Mouse (Mus musculus) midbrain, postnatal 0 days (tissue): ENCODE results near the gene Gnat3. TPM values are rescaled to one million over a fixed set of nuclear protein-coding genes. Genes with fewer than 3 reads are reported as not detected.

ENCODE experiments used
- ATAC-seq: fragments of 200-750 bp; cut with Nextera tagmentation; 2 replicates; pipeline ENCODE4 v1.8.0; 2017; ENCODE audit warnings: moderate number of reproducible peaks, mild to moderate bottlenecking, moderate TSS enrichment, moderate library complexity; ENCODE audit not compliant: low FRiP score
- DNase-seq: peaks from one replicate; pipeline ENCODE4 v3.0.0-alpha.2; 2015; ENCODE audit warnings: low spot score
- H3K27ac ChIP-seq: fragments of 300-500 bp; sonication (generic); 2 replicates; pipeline ENCODE4 v1.5.1; 2014; ENCODE audit warnings: low read depth, mild to moderate bottlenecking, low read length, mixed read lengths
- H3K27me3 ChIP-seq: fragments of 300-500 bp; sonication (generic); 2 replicates; pipeline ENCODE4 v1.6.1; 2014; ENCODE audit warnings: low read length, control low read depth, mixed read lengths; ENCODE audit not compliant: insufficient read depth
- H3K36me3 ChIP-seq: fragments of 300-500 bp; sonication (generic); 2 replicates; pipeline ENCODE4 v1.6.1; 2014; ENCODE audit warnings: low read length, control low read depth, mixed read lengths; ENCODE audit not compliant: insufficient read depth
- H3K4me1 ChIP-seq: fragments of 300-500 bp; sonication (generic); 2 replicates; pipeline ENCODE4 v1.6.1; 2014; ENCODE audit warnings: mild to moderate bottlenecking, control low read depth, antibody characterized with exemption, low read length, mixed read lengths; ENCODE audit not compliant: insufficient read depth
- H3K4me2 ChIP-seq: fragments of 300-500 bp; sonication (generic); 2 replicates; pipeline ENCODE4 v1.6.1; 2014; ENCODE audit warnings: low read depth, mild to moderate bottlenecking, low read length, mixed read lengths; ENCODE audit not compliant: poor library complexity, severe bottlenecking
- H3K4me3 ChIP-seq: fragments of 300-500 bp; sonication (generic); 2 replicates; pipeline ENCODE4 v1.5.1; 2014; ENCODE audit warnings: low read depth, mild to moderate bottlenecking, low read length, moderate library complexity
- H3K9ac ChIP-seq: fragments of 300-500 bp; sonication (generic); replicated peaks from 2 replicates; pipeline ENCODE4 v1.6.1; 2014; ENCODE audit warnings: mild to moderate bottlenecking, low read length, moderate library complexity, mixed read lengths; ENCODE audit not compliant: poor library complexity, severe bottlenecking
- H3K9me3 ChIP-seq: fragments of 300-500 bp; sonication (generic); 2 replicates; pipeline ENCODE4 v1.6.1; 2016; ENCODE audit warnings: low read length, control low read depth
- CTCF ChIP-seq: IDR thresholded peaks from 2 replicates; pipeline ENCODE4 v1.5.1; 2016; ENCODE audit warnings: antibody characterized with exemption, mild to moderate bottlenecking
- WGBS: fragments of 180-500 bp; shearing (Covaris S2); extraction: QIAGEN DNeasy Blood & Tissue Kit; methylation state at CpG from one replicate; pipeline ENCODE4 v1.1.7; 2014; 5-methylcytosine and 5-hydroxymethylcytosine counted together
- polyA plus RNA-seq: library from polyadenylated mRNA; unstranded; fragments of >200 nt; fragmentation: Nextera tagmentation; extraction: Ambion mirVana; gene quantifications from 2 replicates; pipeline ENCODE4 v1.2.1, GENCODE M21; 2015
- total RNA-seq: library from RNA; depleted of rRNA; stranded (reverse); fragments of >200 nt; gene quantifications from 2 replicates; pipeline ENCODE4 v1.2.3, GENCODE M21; 2014

Gnat3 gene
- total and polyA plus RNA-seq, 2 experiments from 2014 or later = not detected

GRCm38 (mm10) chr5:18001646-18002045, 39.3 kb downstream of the Gnat3 start:
- H3K36me3 ChIP-seq = no peaks in the 10 kb centered on the region
- 33% methylated on average over 4 of the region's 4 CpGs for WGBS
- peak; percentile 9 for DNase-seq
- TF ChIP-seq CTCF = no peak
- no peaks in the 10 kb centered on the region for H3K4me1 ChIP-seq
- no peak overlapping the region for H3K9ac ChIP-seq
- no peak for ATAC-seq
- no peak overlapping the region for H3K4me2 ChIP-seq
- no peaks in the 10 kb centered on the region for H3K9me3 ChIP-seq
- H3K4me3 ChIP-seq = no peak overlapping the region
- H3K27me3 ChIP-seq = no peaks in the 10 kb centered on the region
- no peak overlapping the region for H3K27ac ChIP-seq

GRCm38 (mm10) chr5:18003675-18004074, 41.3 kb downstream of the Gnat3 start:
- 90% methylated on average over 6 of the region's 6 CpGs for WGBS

GRCm38 (mm10) chr5:18004824-18005611, 42.7 kb downstream of the Gnat3 start:
- TF ChIP-seq CTCF = no peak
- no peak for DNase-seq
- no peak for ATAC-seq

More at GRCm38 (mm10) chr5:18003675-18004074, 41.3 kb downstream of the Gnat3 start:
- DNase-seq (no peak), ATAC-seq (no peak; the same call in 1 of the 2 replicates)
- no peaks in the 10 kb centered on the region for H3K4me1 ChIP-seq
- no peaks in the 10 kb centered on the region for H3K9me3 ChIP-seq
- H3K36me3 ChIP-seq = no peaks in the 10 kb centered on the region
- H3K4me2 ChIP-seq = no peak overlapping the region
- H3K27ac ChIP-seq = no peak overlapping the region
- TF ChIP-seq CTCF = no peak
- no peak overlapping the region for H3K9ac ChIP-seq
- no peaks in the 10 kb centered on the region for H3K27me3 ChIP-seq
- H3K4me3 ChIP-seq = no peak overlapping the region

GRCm38 (mm10) chr5:18006157-18006556, 43.8 kb downstream of the Gnat3 start:
- ATAC-seq = no peak
- DNase-seq = peak; percentile 37

More at GRCm38 (mm10) chr5:18004824-18005611, 42.7 kb downstream of the Gnat3 start:
- no peak overlapping the region for H3K27ac ChIP-seq
- no peaks in the 10 kb centered on the region for H3K27me3 ChIP-seq
- H3K36me3 ChIP-seq = no peaks in the 10 kb centered on the region
- no peak overlapping the region for H3K9ac ChIP-seq
- no peak overlapping the region for H3K4me2 ChIP-seq
- H3K4me1 ChIP-seq = no peaks in the 10 kb centered on the region
- H3K4me3 ChIP-seq = no peak overlapping the region
- WGBS = 44% methylated on average over 3 of the region's 3 CpGs
- H3K9me3 ChIP-seq = no peaks in the 10 kb centered on the region

GRCm38 (mm10) chr5:18007067-18007466, 44.7 kb downstream of the Gnat3 start:
- H3K9ac ChIP-seq = no peak overlapping the region
- H3K27me3 ChIP-seq = no peaks in the 10 kb centered on the region
- no peak overlapping the region for H3K4me2 ChIP-seq
- no peak for TF ChIP-seq CTCF
- no peak overlapping the region for H3K27ac ChIP-seq
- no peaks in the 10 kb centered on the region for H3K36me3 ChIP-seq
- no peak for DNase-seq
- no peaks in the 10 kb centered on the region for H3K4me1 ChIP-seq
- no peak overlapping the region for H3K4me3 ChIP-seq
- no peaks in the 10 kb centered on the region for H3K9me3 ChIP-seq
- ATAC-seq = no peak

More at GRCm38 (mm10) chr5:18006157-18006556, 43.8 kb downstream of the Gnat3 start:
- TF ChIP-seq CTCF = no peak
- H3K4me2 ChIP-seq = no peak overlapping the region
- no peaks in the 10 kb centered on the region for H3K27me3 ChIP-seq
- H3K27ac ChIP-seq = no peak overlapping the region
- no peak overlapping the region for H3K9ac ChIP-seq
- no peaks in the 10 kb centered on the region for H3K9me3 ChIP-seq
- H3K4me1 ChIP-seq = no peaks in the 10 kb centered on the region
- no peaks in the 10 kb centered on the region for H3K36me3 ChIP-seq
- H3K4me3 ChIP-seq = no peak overlapping the region
- WGBS = 91% methylated on average over 2 of the region's 2 CpGs

GRCm38 (mm10) chr5:18010301-18010700, 48.0 kb downstream of the Gnat3 start:
- Histone ChIP-seq H3K36me3 (no peaks in the 10 kb centered on the region), H3K4me2 (no peak overlapping the region), H3K4me1 (no peaks in the 10 kb centered on the region), H3K4me3 (no peak overlapping the region), H3K9me3 (no peaks in the 10 kb centered on the region), H3K27me3 (no peaks in the 10 kb centered on the region), H3K9ac (no peak overlapping the region), H3K27ac (no peak overlapping the region)
- TF ChIP-seq CTCF = no peak
- ATAC-seq = no peak
- no peak for DNase-seq
- 85% methylated on average over 5 of the region's 5 CpGs for WGBS
